Mouse (Mus musculus) embryonic facial prominence, embryonic 12.5 days (tissue): ENCODE results near the gene Gm1043. TPM values are rescaled to one million over a fixed set of nuclear protein-coding genes. Genes with fewer than 3 reads are reported as not detected.

Experiments used
- ATAC-seq: fragments of 200-750 bp; cut with Nextera tagmentation; 2 replicates; pipeline ENCODE4 v1.8.0; 2017; ENCODE audit not compliant: insufficient number of reproducible peaks, insufficient read depth, low FRiP score, low TSS enrichment
- H3K27ac ChIP-seq: fragments of 300-500 bp; sonication (generic); 2 replicates; pipeline ENCODE4 v1.5.1; 2016; ENCODE audit warnings: mild to moderate bottlenecking
- H3K27me3 ChIP-seq: fragments of 300-500 bp; sonication (generic); 2 replicates; pipeline ENCODE4 v1.6.1; 2016; ENCODE audit warnings: mild to moderate bottlenecking, moderate library complexity
- H3K36me3 ChIP-seq: fragments of 300-500 bp; sonication (generic); 2 replicates; pipeline ENCODE4 v1.6.1; 2016; ENCODE audit warnings: mild to moderate bottlenecking
- H3K4me1 ChIP-seq: fragments of 300-500 bp; sonication (generic); 2 replicates; pipeline ENCODE4 v1.6.1; 2016
- H3K4me2 ChIP-seq: fragments of 300-500 bp; sonication (generic); replicated peaks from 2 replicates; pipeline ENCODE4 v1.6.1; 2016; ENCODE audit warnings: mild to moderate bottlenecking, moderate library complexity
- H3K4me3 ChIP-seq: fragments of 300-500 bp; sonication (generic); 2 replicates; pipeline ENCODE4 v1.5.1; 2016; ENCODE audit warnings: mild to moderate bottlenecking
- H3K9ac ChIP-seq: fragments of 300-500 bp; sonication (generic); 2 replicates; pipeline ENCODE4 v1.6.1; 2016; ENCODE audit warnings: mild to moderate bottlenecking, moderate library complexity
- H3K9me3 ChIP-seq: fragments of 300-500 bp; sonication (generic); 2 replicates; pipeline ENCODE4 v1.6.1; 2016; ENCODE audit warnings: mild to moderate bottlenecking, moderate library complexity
- WGBS: fragments of 180-500 bp; shearing (Covaris S2); methylation state at CpG from one replicate; pipeline ENCODE4 v1.1.7; 2016; 5-methylcytosine and 5-hydroxymethylcytosine counted together
- polyA plus RNA-seq: library from polyadenylated mRNA; unstranded; fragments of >200 nt; fragmentation: Nextera tagmentation; extraction: Ambion mirVana; gene quantifications from 2 replicates; pipeline ENCODE4 v1.2.1, GENCODE M21; 2016

Gene Gm1043
- polyA plus RNA-seq, 1 experiment from 2014 or later: not detected

GRCm38 (mm10) chr5:37094941-37095340 lies 9.8 kb downstream of the Gm1043 start:
- Histone ChIP-seq H3K4me1 (peaks cover 5% of the 10 kb centered on the region; the same call in 1 of the 2 replicates), H3K36me3 (no peaks in the 10 kb centered on the region), H3K27me3 (peaks cover 31% of the 10 kb centered on the region), H3K4me2 (no peak overlapping the region), H3K4me3 (no peak overlapping the region), H3K9me3 (no peaks in the 10 kb centered on the region), H3K9ac (no peak overlapping the region), H3K27ac (no peak overlapping the region)
- 85% methylated on average over 5 of the region's 5 CpGs for WGBS
- no peak for ATAC-seq

GRCm38 (mm10) chr5:37097591-37097990 lies 12.4 kb downstream of the Gm1043 start:
- Histone ChIP-seq H3K27ac (no peak overlapping the region), H3K9me3 (no peaks in the 10 kb centered on the region), H3K4me1 (no peaks in the 10 kb centered on the region), H3K27me3 (peaks cover 4% of the 10 kb centered on the region), H3K4me3 (no peak overlapping the region), H3K4me2 (no peak overlapping the region), H3K9ac (no peak overlapping the region), H3K36me3 (no peaks in the 10 kb centered on the region)
- ATAC-seq: no peak
- 54% methylated on average over 6 of the region's 6 CpGs for WGBS

GRCm38 (mm10) chr5:37100813-37101212 lies 15.6 kb downstream of the Gm1043 start:
- WGBS: 64% methylated on average over 5 of the region's 5 CpGs

GRCm38 (mm10) chr5:37101631-37102030 lies 16.5 kb downstream of the Gm1043 start:
- no peaks in the 10 kb centered on the region for H3K4me1 ChIP-seq
- no peaks in the 10 kb centered on the region for H3K9me3 ChIP-seq
- no peak for ATAC-seq
- no peak overlapping the region for H3K4me2 ChIP-seq
- 78% methylated on average over 15 of the region's 15 CpGs for WGBS
- H3K4me3 ChIP-seq: no peak overlapping the region
- H3K36me3 ChIP-seq: no peaks in the 10 kb centered on the region
- H3K27ac ChIP-seq: no peak overlapping the region
- H3K27me3 ChIP-seq: no peaks in the 10 kb centered on the region
- H3K9ac ChIP-seq: no peak overlapping the region

More at GRCm38 (mm10) chr5:37100813-37101212, 15.6 kb downstream of the Gm1043 start:
- no peaks in the 10 kb centered on the region for H3K27me3 ChIP-seq
- H3K4me1 ChIP-seq: no peaks in the 10 kb centered on the region
- H3K9ac ChIP-seq: no peak overlapping the region
- no peak overlapping the region for H3K4me3 ChIP-seq
- no peaks in the 10 kb centered on the region for H3K9me3 ChIP-seq
- no peak for ATAC-seq
- H3K4me2 ChIP-seq: no peak overlapping the region
- H3K27ac ChIP-seq: no peak overlapping the region
- H3K36me3 ChIP-seq: no peaks in the 10 kb centered on the region

GRCm38 (mm10) chr5:37102056-37102455 lies 16.9 kb downstream of the Gm1043 start:
- no peaks in the 10 kb centered on the region for H3K36me3 ChIP-seq
- ATAC-seq: no peak
- no peak overlapping the region for H3K9ac ChIP-seq
- H3K4me1 ChIP-seq: no peaks in the 10 kb centered on the region
- no peak overlapping the region for H3K27ac ChIP-seq
- H3K4me3 ChIP-seq: no peak overlapping the region
- 30% methylated on average over 6 of the region's 6 CpGs for WGBS
- H3K9me3 ChIP-seq: no peaks in the 10 kb centered on the region
- H3K27me3 ChIP-seq: no peaks in the 10 kb centered on the region
- H3K4me2 ChIP-seq: no peak overlapping the region

GRCm38 (mm10) chr5:37105531-37106456 lies 20.6 kb downstream of the Gm1043 start:
- no peaks in the 10 kb centered on the region for H3K4me1 ChIP-seq
- no peak overlapping the region for H3K27ac ChIP-seq
- no peaks in the 10 kb centered on the region for H3K36me3 ChIP-seq
- H3K9ac ChIP-seq: no peak overlapping the region
- 76% methylated on average over 23 of the region's 23 CpGs for WGBS
- no peak overlapping the region for H3K4me2 ChIP-seq
- no peaks in the 10 kb centered on the region for H3K9me3 ChIP-seq
- H3K27me3 ChIP-seq: no peaks in the 10 kb centered on the region
- no peak for ATAC-seq
- H3K4me3 ChIP-seq: no peak overlapping the region

GRCm38 (mm10) chr5:37107111-37107510 lies 21.9 kb downstream of the Gm1043 start:
- no peaks in the 10 kb centered on the region for H3K27me3 ChIP-seq
- no peaks in the 10 kb centered on the region for H3K9me3 ChIP-seq
- no peaks in the 10 kb centered on the region for H3K36me3 ChIP-seq
- ATAC-seq: no peak
- no peak overlapping the region for H3K4me2 ChIP-seq
- no peak overlapping the region for H3K4me3 ChIP-seq
- H3K4me1 ChIP-seq: no peaks in the 10 kb centered on the region
- 85% methylated on average over 5 of the region's 5 CpGs for WGBS
- H3K9ac ChIP-seq: no peak overlapping the region
- no peak overlapping the region for H3K27ac ChIP-seq

GRCm38 (mm10) chr5:37107611-37108010 lies 22.4 kb downstream of the Gm1043 start:
- 85% methylated on average over 6 of the region's 6 CpGs for WGBS
- no peak overlapping the region for H3K27ac ChIP-seq
- no peaks in the 10 kb centered on the region for H3K4me1 ChIP-seq
- no peaks in the 10 kb centered on the region for H3K27me3 ChIP-seq
- H3K9me3 ChIP-seq: no peaks in the 10 kb centered on the region
- H3K4me2 ChIP-seq: no peak overlapping the region
- no peaks in the 10 kb centered on the region for H3K36me3 ChIP-seq
- no peak overlapping the region for H3K9ac ChIP-seq
- no peak for ATAC-seq
- no peak overlapping the region for H3K4me3 ChIP-seq

GRCm38 (mm10) chr5:37109280-37109849 lies 24.2 kb downstream of the Gm1043 start:
- H3K27ac ChIP-seq: no peak overlapping the region
- H3K9me3 ChIP-seq: no peaks in the 10 kb centered on the region
- H3K4me2 ChIP-seq: no peak overlapping the region
- 33% methylated on average over 6 of the region's 6 CpGs for WGBS
- ATAC-seq: no peak
- H3K27me3 ChIP-seq: no peaks in the 10 kb centered on the region
- H3K4me3 ChIP-seq: no peak overlapping the region
- H3K36me3 ChIP-seq: no peaks in the 10 kb centered on the region
- H3K9ac ChIP-seq: no peak overlapping the region
- H3K4me1 ChIP-seq: no peaks in the 10 kb centered on the region

- Histone ChIP-seq H3K27me3 (no peaks in the 10 kb centered on the region), H3K36me3 (no peaks in the 10 kb centered on the region), H3K4me3 (no peak overlapping the region), H3K9me3 (no peaks in the 10 kb centered on the region), H3K4me2 (no peak overlapping the region), H3K27ac (no peak overlapping the region), H3K9ac (no peak overlapping the region), H3K4me1 (no peaks in the 10 kb centered on the region)
- WGBS: 71% methylated on average over 7 of the region's 7 CpGs
- ATAC-seq: no peak
Measured at GRCm38 (mm10) chr5:37112389-37112788, 27.2 kb downstream of the Gm1043 start.

GRCm38 (mm10) chr5:37117126-37117525 lies 32.0 kb downstream of the Gm1043 start:
- Histone ChIP-seq H3K4me2 (no peak overlapping the region), H3K9me3 (no peaks in the 10 kb centered on the region), H3K4me1 (no peaks in the 10 kb centered on the region), H3K4me3 (no peak overlapping the region), H3K27me3 (no peaks in the 10 kb centered on the region), H3K27ac (no peak overlapping the region), H3K36me3 (no peaks in the 10 kb centered on the region), H3K9ac (no peak overlapping the region)
- ATAC-seq: no peak
- WGBS: 61% methylated on average over 9 of the region's 9 CpGs

GRCm38 (mm10) chr5:37118242-37118641 lies 33.1 kb downstream of the Gm1043 start:
- Histone ChIP-seq H3K4me3 (no peak overlapping the region), H3K4me2 (no peak overlapping the region), H3K4me1 (no peaks in the 10 kb centered on the region), H3K27ac (no peak overlapping the region), H3K9me3 (no peaks in the 10 kb centered on the region), H3K36me3 (no peaks in the 10 kb centered on the region), H3K9ac (no peak overlapping the region), H3K27me3 (no peaks in the 10 kb centered on the region)
- WGBS: 53% methylated on average over 4 of the region's 4 CpGs
- ATAC-seq: no peak
